Mouse (Mus musculus) stomach, embryonic 15.5 days (tissue): Measurements from ENCODE around the gene Mrps33. TPM values are rescaled to one million over a fixed set of nuclear protein-coding genes. Genes with fewer than 3 reads are reported as not detected.

Experiments used
- ATAC-seq: fragments of 200-750 bp; cut with Nextera tagmentation; 2 replicates; pipeline ENCODE4 v1.8.0; 2017; ENCODE audit warnings: low read depth, moderate number of reproducible peaks, moderate TSS enrichment; ENCODE audit not compliant: insufficient read depth, low FRiP score
- H3K27ac ChIP-seq: fragments of 300-500 bp; sonication (generic); 2 replicates; pipeline ENCODE4 v1.5.1; 2015; ENCODE audit warnings: mild to moderate bottlenecking, inconsistent platforms
- H3K27me3 ChIP-seq: fragments of 300-500 bp; sonication (generic); replicated peaks from 2 replicates; pipeline ENCODE4 v1.6.1; 2015; ENCODE audit warnings: inconsistent platforms
- H3K36me3 ChIP-seq: fragments of 300-500 bp; sonication (generic); 2 replicates; pipeline ENCODE4 v1.6.1; 2015; ENCODE audit warnings: inconsistent platforms
- H3K4me1 ChIP-seq: fragments of 300-500 bp; sonication (generic); 2 replicates; pipeline ENCODE4 v1.6.1; 2015; ENCODE audit warnings: inconsistent platforms
- H3K4me2 ChIP-seq: fragments of 300-500 bp; sonication (generic); 2 replicates; pipeline ENCODE4 v1.6.1; 2015; ENCODE audit warnings: mild to moderate bottlenecking, inconsistent platforms
- H3K4me3 ChIP-seq: fragments of 300-500 bp; sonication (generic); replicated peaks from 2 replicates; pipeline ENCODE4 v1.5.1; 2015; ENCODE audit warnings: inconsistent platforms
- H3K9ac ChIP-seq: fragments of 300-500 bp; sonication (generic); 2 replicates; pipeline ENCODE4 v1.6.1; 2015; ENCODE audit warnings: inconsistent platforms
- H3K9me3 ChIP-seq: fragments of 300-500 bp; sonication (generic); 2 replicates; pipeline ENCODE4 v1.6.1; 2016; ENCODE audit warnings: inconsistent platforms
- WGBS: fragments of 180-500 bp; shearing (Covaris S2); methylation state at CpG from one replicate; pipeline ENCODE4 v1.1.7; 2015; 5-methylcytosine and 5-hydroxymethylcytosine counted together
- polyA plus RNA-seq: library from polyadenylated mRNA; unstranded; fragments of >200 nt; fragmentation: Nextera tagmentation; extraction: Ambion mirVana; gene quantifications from 2 replicates; pipeline ENCODE4 v1.2.1, GENCODE M21; 2015

Mrps33 gene
- polyA plus RNA-seq, 1 experiment from 2014 or later: 158 TPM

DNA sequence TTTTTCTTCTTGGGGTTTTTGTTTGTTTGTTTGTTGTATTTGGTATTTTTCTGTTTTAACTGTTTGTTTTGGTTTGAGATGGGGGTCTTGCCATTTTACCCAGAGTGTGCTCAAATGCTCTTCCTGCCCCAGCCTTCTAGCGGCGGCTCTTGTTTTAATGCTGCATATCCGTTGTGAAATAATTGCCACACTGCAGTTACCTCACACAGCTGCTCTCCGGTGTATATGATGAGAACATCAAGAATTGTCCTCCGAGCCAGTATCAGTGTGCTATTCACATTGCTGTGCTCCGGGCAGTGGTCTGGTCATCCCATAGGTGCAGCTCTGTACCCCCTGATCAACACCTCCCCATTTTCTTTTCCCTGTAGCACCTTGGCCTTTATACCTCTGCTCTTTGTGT lies 34.5 kb downstream of the Mrps33 start:
- WGBS: 86% methylated on average over 6 of the region's 6 CpGs
- Histone ChIP-seq H3K4me3 (no peak overlapping the region), H3K27me3 (no peaks in the 10 kb centered on the region), H3K27ac (no peak overlapping the region), H3K4me2 (no peak overlapping the region), H3K4me1 (peaks cover 5% of the 10 kb centered on the region; the same call in 1 of the 2 replicates), H3K9me3 (no peaks in the 10 kb centered on the region), H3K36me3 (no peaks in the 10 kb centered on the region), H3K9ac (no peak overlapping the region)
- no peak for ATAC-seq

DNA sequence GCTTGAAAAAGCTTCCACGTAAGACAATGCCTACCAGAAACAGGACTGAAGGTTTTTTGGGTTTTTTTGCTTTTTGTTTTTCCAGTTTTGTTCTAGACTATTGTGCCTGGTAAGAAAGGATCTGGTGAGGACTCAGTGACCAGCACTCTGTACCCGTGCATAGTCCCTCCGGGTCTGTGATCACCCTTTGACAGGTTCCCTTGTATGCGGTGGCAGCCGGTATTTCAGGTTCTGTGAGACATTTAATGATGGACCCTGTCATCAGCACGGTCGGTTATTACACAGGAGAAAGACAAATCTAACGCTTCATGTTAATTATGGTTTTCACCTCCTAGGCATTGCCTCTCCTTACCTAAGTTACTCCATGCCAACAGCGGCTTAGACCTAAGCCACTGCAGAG lies 35.8 kb downstream of the Mrps33 start:
- WGBS: 70% methylated on average over 9 of the region's 9 CpGs
- Histone ChIP-seq H3K4me3 (no peak overlapping the region), H3K9me3 (no peaks in the 10 kb centered on the region), H3K4me2 (no peak overlapping the region), H3K27me3 (no peaks in the 10 kb centered on the region), H3K27ac (no peak overlapping the region), H3K4me1 (no peaks in the 10 kb centered on the region), H3K36me3 (no peaks in the 10 kb centered on the region), H3K9ac (no peak overlapping the region)
- no peak for ATAC-seq

DNA sequence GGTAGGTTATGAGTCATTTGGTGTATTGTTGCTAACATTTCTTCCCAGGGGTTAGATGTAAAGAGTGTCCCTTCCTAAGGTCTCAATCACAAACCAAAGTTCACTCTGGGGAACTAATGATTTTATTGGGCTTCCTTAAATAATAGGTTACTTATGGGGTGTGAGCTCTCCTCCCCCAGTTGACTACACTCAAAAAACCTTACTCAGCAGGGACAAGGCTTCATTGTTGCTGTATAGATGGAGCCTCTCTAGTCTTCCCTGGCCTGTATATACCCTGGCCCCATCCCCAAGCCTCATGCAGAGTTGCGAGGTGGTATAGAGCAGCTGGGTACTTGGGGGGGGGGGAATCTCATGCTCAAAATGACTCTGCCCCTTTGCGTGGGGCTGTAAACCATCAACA lies 53.6 kb downstream of the Mrps33 start:
- H3K36me3 ChIP-seq: no peaks in the 10 kb centered on the region
- no peak overlapping the region for H3K27ac ChIP-seq
- no peaks in the 10 kb centered on the region for H3K9me3 ChIP-seq
- no peaks in the 10 kb centered on the region for H3K27me3 ChIP-seq
- no peak overlapping the region for H3K4me2 ChIP-seq
- no peak for ATAC-seq
- no peak overlapping the region for H3K9ac ChIP-seq
- WGBS: 89% methylated on average over 2 of the region's 2 CpGs
- H3K4me3 ChIP-seq: no peak overlapping the region
- H3K4me1 ChIP-seq: no peaks in the 10 kb centered on the region

Other genes with a start within 250 kb of the Mrps33 start
- gene Adck2, start 237.1 kb downstream of the Mrps33 start, polyA plus RNA-seq: 26.5 and 32.6 TPM in 2 replicates
- 1.3 and 1.5 TPM in 2 replicates for gene Gm42420, start 225.2 kb downstream of the Mrps33 start, polyA plus RNA-seq
- 342 and 384 TPM in 2 replicates for gene Ndufb2, start 218.4 kb downstream of the Mrps33 start, polyA plus RNA-seq
- 14.2 and 16.7 TPM in 2 replicates for gene Braf, start 85.5 kb downstream of the Mrps33 start, polyA plus RNA-seq
- 0.75 and 1.1 TPM in 2 replicates for gene Tmem178b, start 62.3 kb upstream of the Mrps33 start, polyA plus RNA-seq